Mouse (Mus musculus): Measurements from ENCODE around the gene Cherp. TPM values are rescaled to one million over a fixed set of nuclear protein-coding genes. Genes with fewer than 3 reads are reported as not detected.

Gene Cherp
- polyA plus RNA-seq, 1 experiment: 16.8 TPM

DNA sequence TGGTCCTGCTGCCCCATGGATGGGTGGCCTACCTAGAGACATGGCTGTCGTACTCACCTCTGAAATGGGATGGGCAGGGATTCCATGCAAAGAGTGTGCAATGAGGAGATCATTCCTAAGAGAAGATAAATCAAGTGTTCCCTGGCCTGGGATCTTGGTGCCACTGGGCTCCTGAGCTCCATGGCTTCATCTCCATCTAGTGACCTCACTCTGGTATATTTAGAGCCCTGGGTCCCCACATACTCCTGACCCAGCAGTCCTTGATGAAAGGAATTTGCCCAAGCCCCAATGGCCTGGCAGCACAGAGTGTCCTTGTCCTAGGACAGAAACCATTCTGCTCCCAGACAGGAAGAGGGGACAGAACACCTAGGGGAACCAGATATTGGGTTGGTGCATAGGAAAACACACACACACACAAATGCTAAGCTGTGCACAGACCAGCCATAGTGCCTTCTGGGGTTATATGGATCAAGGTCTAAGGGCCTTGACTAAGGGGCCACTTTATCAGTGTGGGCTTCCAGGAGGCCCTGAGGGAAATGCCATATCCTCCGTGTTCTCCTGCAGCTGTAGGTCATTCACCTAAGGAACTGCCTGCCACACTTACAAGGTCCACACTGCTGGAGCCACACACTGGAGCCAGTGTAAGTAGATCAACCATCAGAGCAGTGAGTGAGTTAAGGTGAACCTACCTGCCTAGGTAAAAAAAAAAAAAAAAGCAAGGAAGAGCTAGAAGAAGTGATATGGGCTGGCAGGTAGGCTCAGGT lies 24.7 kb upstream of the Cherp start:
- Histone ChIP-seq H3K9me3 (ENCODE audit: control insufficient read depth, low read length) (no peaks in the 10 kb centered on the region), H3K4me3 (replicated peaks) (no peak overlapping the region), H3K4me1 (ENCODE audit: control insufficient read depth) (peaks cover 34% of the 10 kb centered on the region), H3K27me3 (ENCODE audit: control insufficient read depth) (no peaks in the 10 kb centered on the region), H3K36me3 (ENCODE audit: control insufficient read depth) (peaks cover 82% of the 10 kb centered on the region)
- TF ChIP-seq TAL1 (IDR thresholded peaks at IDR 0.05; ENCODE audit: low read length): no peak
- TF ChIP-seq GATA1 (IDR thresholded peaks at IDR 0.05; ENCODE audit: low read length): no peak

DNA sequence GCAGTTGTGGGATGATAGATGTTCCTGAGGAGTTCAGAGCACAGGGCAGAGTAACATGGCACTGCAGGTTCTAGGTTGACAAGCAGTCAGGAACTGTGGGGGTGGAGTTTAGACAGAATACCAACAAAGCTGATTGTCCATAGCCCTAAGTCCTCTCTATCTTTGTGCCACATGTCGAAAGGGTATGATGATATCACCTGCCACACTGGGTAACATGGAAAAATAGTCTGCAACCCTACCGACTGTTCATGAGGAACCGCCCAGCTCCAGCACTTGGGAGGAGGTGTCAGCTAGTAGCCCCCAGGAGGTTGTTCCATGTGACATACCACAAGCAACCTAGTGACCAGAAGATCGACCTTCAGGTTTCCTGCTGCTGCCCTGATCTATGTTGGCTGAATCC lies 23.5 kb upstream of the Cherp start:
- H3K4me3 ChIP-seq (replicated peaks): no peak overlapping the region
- peaks cover 80% of the 10 kb centered on the region for H3K36me3 ChIP-seq (ENCODE audit: control insufficient read depth)
- H3K27me3 ChIP-seq (ENCODE audit: control insufficient read depth): no peaks in the 10 kb centered on the region
- no peaks in the 10 kb centered on the region for H3K9me3 ChIP-seq (ENCODE audit: control insufficient read depth, low read length)
- TF ChIP-seq TAL1 (IDR thresholded peaks at IDR 0.05; ENCODE audit: low read length): no peak
- no peak for TF ChIP-seq GATA1 (IDR thresholded peaks at IDR 0.05; ENCODE audit: low read length)
- H3K4me1 ChIP-seq (ENCODE audit: control insufficient read depth): peaks cover 31% of the 10 kb centered on the region

DNA sequence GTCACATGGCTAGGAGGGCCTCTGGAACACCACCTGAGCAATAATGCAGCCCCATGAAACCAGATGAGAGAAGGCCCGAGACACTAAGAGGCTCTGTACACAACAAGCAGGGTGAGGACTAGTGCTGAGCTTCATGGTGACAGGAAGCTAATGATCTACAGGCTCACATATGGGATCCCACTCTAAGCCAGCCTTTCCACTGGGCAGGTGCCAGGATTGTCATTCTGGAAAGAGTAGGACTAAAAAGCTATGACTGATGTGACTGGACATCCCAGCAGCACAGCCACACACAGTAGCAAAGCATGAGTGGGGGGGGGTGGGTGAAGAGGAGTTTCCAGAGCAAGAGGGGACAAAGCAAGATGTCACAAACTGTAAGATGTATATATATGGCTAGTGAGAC lies 22.9 kb upstream of the Cherp start:
- H3K4me3 ChIP-seq (replicated peaks): no peak overlapping the region
- peaks cover 80% of the 10 kb centered on the region for H3K36me3 ChIP-seq (ENCODE audit: control insufficient read depth)
- no peak for TF ChIP-seq TAL1 (IDR thresholded peaks at IDR 0.05; ENCODE audit: low read length)
- TF ChIP-seq GATA1 (IDR thresholded peaks at IDR 0.05; ENCODE audit: low read length): no peak
- peaks cover 37% of the 10 kb centered on the region for H3K4me1 ChIP-seq (ENCODE audit: control insufficient read depth)
- H3K27me3 ChIP-seq (ENCODE audit: control insufficient read depth): no peaks in the 10 kb centered on the region
- no peaks in the 10 kb centered on the region for H3K9me3 ChIP-seq (ENCODE audit: control insufficient read depth, low read length)

DNA sequence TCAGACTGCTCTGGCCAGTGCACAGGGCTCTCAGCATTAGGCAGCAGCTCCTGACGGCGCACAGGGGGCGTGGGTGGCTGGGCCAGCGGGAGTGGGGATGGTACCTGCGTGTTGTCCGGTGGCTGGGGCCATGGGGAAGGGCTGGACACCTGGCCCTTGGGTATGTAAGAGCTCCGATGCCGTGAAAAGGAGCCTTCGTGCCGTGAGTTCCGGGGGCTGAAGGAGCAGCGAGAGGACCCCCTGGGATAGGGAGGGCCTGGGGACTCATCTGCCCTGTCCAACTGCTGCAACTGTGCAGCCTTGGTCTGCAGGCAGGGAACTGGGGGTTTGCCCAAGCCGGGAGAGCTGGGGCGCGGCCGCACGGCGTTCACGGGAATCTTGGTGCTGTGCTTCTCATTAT lies 21.2 kb upstream of the Cherp start:
- Histone ChIP-seq H3K4me1 (ENCODE audit: control insufficient read depth) (peaks cover 40% of the 10 kb centered on the region), H3K36me3 (ENCODE audit: control insufficient read depth) (peaks cover 72% of the 10 kb centered on the region), H3K27me3 (ENCODE audit: control insufficient read depth) (no peaks in the 10 kb centered on the region), H3K9me3 (ENCODE audit: control insufficient read depth, low read length) (no peaks in the 10 kb centered on the region), H3K4me3 (replicated peaks) (no peak overlapping the region)
- TF ChIP-seq TAL1 (IDR thresholded peaks at IDR 0.05; ENCODE audit: low read length): no peak
- TF ChIP-seq GATA1 (IDR thresholded peaks at IDR 0.05; ENCODE audit: low read length): no peak

DNA sequence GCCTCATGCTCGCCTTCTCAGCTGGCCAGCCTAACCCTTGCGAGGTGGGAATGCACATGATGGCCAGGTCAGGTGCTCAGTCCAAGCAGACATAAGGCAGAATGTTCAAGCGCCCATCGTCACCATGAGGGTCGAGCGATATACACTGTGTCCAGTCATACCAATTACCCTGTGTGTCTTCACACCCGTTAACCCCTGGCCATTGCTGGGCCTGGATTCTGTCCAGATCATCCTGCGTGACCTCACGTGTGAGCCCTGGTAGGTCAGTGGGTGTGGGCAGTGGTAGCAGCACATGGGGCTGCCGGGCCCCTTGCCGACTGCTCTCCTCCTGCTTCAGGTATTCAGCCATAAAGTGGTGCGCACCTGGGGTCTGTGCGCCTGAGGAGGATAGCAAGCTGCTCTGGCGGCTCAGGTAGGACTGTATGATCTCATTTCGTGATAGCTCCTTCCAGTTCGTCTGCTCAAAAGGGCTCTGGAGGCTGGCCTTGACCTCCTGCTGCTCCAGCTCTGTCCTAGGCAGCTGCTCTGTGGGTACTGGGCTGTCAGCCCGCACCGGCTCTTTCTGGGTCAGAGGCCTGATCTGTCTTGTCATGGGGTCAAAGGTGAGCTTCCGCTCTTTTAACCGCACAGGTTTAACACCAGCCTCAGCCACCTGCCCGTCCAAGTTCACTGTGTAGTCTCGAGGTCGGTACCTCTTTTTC lies 20.5 kb upstream of the Cherp start:
- H3K27me3 ChIP-seq (ENCODE audit: control insufficient read depth): no peaks in the 10 kb centered on the region
- peaks cover 73% of the 10 kb centered on the region for H3K36me3 ChIP-seq (ENCODE audit: control insufficient read depth)
- H3K4me3 ChIP-seq (replicated peaks): no peak overlapping the region
- TF ChIP-seq TAL1 (IDR thresholded peaks at IDR 0.05; ENCODE audit: low read length) (no peak), GATA1 (IDR thresholded peaks at IDR 0.05; ENCODE audit: low read length) (no peak)
- H3K9me3 ChIP-seq (ENCODE audit: control insufficient read depth, low read length): no peaks in the 10 kb centered on the region
- peaks cover 43% of the 10 kb centered on the region for H3K4me1 ChIP-seq (ENCODE audit: control insufficient read depth)

DNA sequence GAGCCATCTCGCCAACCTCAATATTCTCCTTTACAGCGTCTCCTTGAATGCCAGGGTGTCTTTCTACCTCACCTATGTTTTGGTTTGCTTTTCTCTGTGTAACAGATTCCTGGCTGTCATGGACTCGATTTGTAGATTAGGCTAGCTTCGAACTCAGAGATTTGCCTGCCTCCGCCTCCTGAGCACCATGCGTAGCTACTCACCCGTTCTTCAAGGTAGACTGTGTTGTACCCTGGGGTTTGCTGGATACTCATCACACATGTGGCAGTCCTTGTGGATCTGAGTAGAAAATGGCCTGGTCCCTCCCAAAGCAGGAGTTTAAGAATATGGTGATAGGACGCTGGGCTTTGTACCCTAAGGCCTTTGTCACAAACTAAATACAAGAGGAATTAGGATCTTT lies 18.4 kb upstream of the Cherp start:
- Histone ChIP-seq H3K4me1 (ENCODE audit: control insufficient read depth) (peaks cover 59% of the 10 kb centered on the region), H3K9me3 (ENCODE audit: control insufficient read depth, low read length) (no peaks in the 10 kb centered on the region), H3K36me3 (ENCODE audit: control insufficient read depth) (peaks cover 75% of the 10 kb centered on the region)

DNA sequence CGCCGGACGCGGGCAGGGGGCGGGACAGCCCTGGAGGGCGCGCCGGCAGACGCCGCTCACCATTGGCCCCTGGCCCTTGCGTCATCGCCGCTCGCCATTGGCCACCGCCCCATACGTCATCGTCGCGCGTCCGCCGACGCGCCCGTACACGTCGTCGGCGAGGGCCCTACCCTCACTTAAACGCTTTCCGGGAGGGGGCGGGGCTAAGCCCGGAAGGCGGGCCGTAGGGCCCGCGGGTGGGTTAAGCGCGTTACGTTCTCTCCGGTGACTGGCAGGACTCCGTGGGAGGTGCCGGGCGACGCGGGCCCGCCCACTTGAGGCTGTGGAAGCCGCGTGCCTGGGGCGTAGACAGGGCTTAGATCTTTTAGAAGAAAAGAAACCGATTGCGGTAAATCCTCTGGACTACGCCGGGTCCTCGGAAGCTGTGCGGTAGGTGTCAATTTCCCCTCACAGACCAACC lies 17.6 kb upstream of the Cherp start:
- peak overlapping the region; percentile 98 for H3K4me3 ChIP-seq (replicated peaks)
- no peaks in the 10 kb centered on the region for H3K27me3 ChIP-seq (ENCODE audit: control insufficient read depth)
- H3K9me3 ChIP-seq (ENCODE audit: control insufficient read depth, low read length): no peaks in the 10 kb centered on the region
- TF ChIP-seq TAL1 (IDR thresholded peaks at IDR 0.05; ENCODE audit: low read length): no peak
- TF ChIP-seq GATA1 (IDR thresholded peaks at IDR 0.05; ENCODE audit: low read length): no peak
- H3K4me1 ChIP-seq (ENCODE audit: control insufficient read depth): peaks cover 59% of the 10 kb centered on the region
- H3K36me3 ChIP-seq (ENCODE audit: control insufficient read depth): peaks cover 75% of the 10 kb centered on the region

More for the DNA sequence above, 18.4 kb upstream of the Cherp start:
- Histone ChIP-seq H3K27me3 (ENCODE audit: control insufficient read depth) (no peaks in the 10 kb centered on the region), H3K4me3 (replicated peaks) (peak overlapping the region; percentile 98)
- TF ChIP-seq GATA1 (IDR thresholded peaks at IDR 0.05; ENCODE audit: low read length): no peak
- no peak for TF ChIP-seq TAL1 (IDR thresholded peaks at IDR 0.05; ENCODE audit: low read length)

DNA sequence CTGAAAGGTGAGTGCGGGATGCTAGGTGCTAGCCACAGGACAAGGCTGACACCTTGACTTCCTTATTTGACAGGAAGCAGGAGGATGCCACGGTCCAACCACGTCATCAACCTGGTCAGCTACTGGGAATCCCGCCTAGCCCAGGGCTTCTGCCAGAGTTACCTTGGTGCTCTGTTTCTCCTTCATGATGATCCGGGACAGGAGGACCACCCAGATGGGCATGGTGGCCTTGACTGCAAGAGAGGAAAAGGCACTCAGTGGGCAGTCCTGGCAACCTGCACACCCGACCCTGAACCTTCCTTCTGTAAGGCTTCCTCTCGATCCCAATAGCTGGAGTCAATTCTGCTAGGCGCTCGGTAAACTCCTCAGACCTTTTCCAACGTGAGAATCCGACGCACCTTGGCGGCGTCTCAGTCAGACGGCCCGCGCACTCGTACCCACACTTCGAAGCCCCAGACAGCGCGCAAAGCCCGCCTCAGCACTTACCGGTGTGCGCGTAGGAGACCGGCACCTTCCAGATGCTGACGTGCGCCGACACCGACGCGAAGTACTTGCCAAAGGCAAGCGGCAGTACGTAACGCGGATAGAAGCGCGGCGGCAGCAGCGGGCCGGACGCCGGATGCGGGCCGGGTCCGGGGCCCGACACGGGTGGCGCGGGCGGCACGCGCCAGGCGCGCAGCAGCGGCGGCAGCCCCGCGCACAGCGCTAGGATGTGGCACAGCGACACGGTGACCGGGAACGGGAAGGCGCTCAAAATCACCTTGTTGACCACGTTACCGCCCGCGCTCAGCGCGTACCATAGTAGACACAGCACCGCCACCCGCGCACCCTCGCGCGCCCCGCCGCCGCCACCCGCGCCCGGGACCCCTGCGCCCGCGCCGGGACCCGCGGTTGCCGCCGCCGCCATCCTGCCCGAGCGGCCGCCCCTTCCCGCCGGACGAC lies 16.9 kb upstream of the Cherp start, which contains the start of gene Slc35e1:
Slc35e1 (minus strand) TSS at position 935 of the 942 bp plus-strand sequence.
- TF ChIP-seq TAL1 (IDR thresholded peaks at IDR 0.05; ENCODE audit: low read length) (no peak), GATA1 (IDR thresholded peaks at IDR 0.05; ENCODE audit: low read length) (no peak)
- no peaks in the 10 kb centered on the region for H3K27me3 ChIP-seq (ENCODE audit: control insufficient read depth)
- no peaks in the 10 kb centered on the region for H3K9me3 ChIP-seq (ENCODE audit: control insufficient read depth, low read length)
- peaks cover 59% of the 10 kb centered on the region for H3K4me1 ChIP-seq (ENCODE audit: control insufficient read depth)
- H3K4me3 ChIP-seq (replicated peaks): peak within 1 kb of the TSS; percentile 98
- H3K36me3 ChIP-seq (ENCODE audit: control insufficient read depth): peaks cover 75% of the 10 kb centered on the region

All from erythroblast, embryonic 14.5 days (primary cell).